Mouse (Mus musculus) cortical plate, adult 2 months (tissue): ENCODE measurements around the gene Rnf151.

ENCODE experiments used
- CTCF ChIP-seq: fragments of 200-500 bp; IDR thresholded peaks from 2 replicates; pipeline ENCODE4 v1.5.1; 2011; ENCODE audit warnings: mild to moderate bottlenecking, control low read depth, low read length; ENCODE audit not compliant: insufficient read depth; ENCODE audit errors: extremely low read depth
- POLR2A ChIP-seq: fragments of 200-500 bp; IDR thresholded peaks from 2 replicates; pipeline ENCODE4 v1.6.1; 2011; ENCODE audit warnings: mild to moderate bottlenecking, low read length, control low read depth; ENCODE audit not compliant: insufficient read depth; ENCODE audit errors: extremely low read depth

DNA sequence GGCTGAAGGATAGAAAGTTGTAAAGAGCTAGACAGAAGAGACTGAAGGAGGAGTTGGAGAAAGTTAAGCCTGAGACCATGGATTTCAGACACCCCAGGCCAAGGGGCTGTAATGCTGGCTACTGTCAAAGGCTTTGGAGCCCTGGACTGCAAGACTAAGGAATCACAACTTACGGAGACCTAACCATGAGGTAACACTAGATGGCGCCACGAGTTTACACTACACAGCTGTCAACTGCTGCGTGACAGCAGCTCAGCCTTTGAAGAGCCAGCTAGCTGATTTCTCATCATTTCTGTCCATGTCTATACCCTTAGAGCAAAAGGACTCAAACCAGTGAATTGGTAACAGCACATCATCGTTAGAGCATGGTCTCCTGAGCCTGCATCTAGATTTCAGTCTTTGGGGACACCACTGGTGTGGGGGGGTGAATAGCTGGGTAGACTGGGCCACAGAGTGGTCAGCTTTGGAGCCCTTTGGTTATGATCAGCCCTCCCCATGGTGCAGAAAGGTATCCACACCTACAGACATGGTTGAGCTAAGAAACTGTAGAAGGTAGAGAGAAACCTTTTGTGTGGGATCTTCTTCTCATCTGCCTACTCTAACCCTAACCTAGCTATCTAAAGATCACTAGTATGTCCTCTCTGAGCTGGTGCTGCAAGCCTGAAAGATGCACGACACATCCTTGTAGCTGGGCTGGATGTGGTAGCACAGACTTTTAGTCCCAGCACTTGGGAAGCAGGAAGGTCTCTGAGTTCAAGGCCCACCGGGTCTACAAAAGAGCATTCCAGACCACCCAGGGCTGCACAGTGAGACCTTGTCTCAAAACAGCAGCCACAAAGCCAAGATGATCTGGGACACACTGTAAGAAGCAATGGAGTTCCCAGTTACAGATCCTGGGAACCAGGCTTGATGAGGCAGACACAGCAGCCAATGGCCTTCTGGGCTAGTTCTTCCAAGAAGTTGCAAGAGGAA lies 27.9 kb upstream of the Rnf151 start:
- TF ChIP-seq CTCF (peak; percentile 98), POLR2A (no peak)
